8 mouse cellular contexts compared by ENCODE assay signal in the genomic region with DNA sequence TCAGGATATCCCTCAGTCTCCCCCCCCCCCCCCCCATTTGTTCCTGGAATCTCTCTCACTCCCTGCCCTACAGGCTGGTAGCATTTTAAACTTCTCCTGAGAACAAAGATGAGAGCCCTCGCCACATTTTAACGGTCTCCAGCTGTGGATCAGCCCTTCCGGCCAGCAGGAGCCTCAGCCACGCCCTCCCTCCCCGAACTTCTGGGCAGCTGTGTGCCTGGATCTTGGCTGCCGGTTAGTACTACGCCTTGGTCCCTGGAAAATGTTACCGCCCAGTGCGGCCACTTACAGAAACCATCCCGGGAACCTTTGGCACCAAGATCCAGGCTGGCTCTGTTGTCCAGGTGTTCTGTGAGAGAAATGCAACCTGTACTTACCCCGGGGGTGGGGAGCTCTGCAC. TPM values are rescaled to one million over a fixed set of nuclear protein-coding genes. Genes with fewer than 3 reads are reported as not detected.
DNase-seq lines count a peak whose midpoint lies in the region; ATAC-seq and TF ChIP-seq lines count a peak whose summit lies in the region.

No protein-coding gene starts in this region.

- TF ChIP-seq CTCF in lung, embryonic 14.5 days (IDR thresholded peaks at IDR 0.05; ENCODE audit: low read depth), result no peak

- 0 out of 2 replicates have a peak, but pooled peaks have one; percentile 42 for ATAC-seq in midbrain, embryonic 11.5 days (ENCODE audit: low FRiP score)
- ATAC-seq in midbrain, embryonic 13.5 days, result no peak
- no peak for ATAC-seq in hindbrain, embryonic 15.5 days (ENCODE audit: low FRiP score, low read depth)
- ATAC-seq in lung, embryonic 14.5 days (ENCODE audit: insufficient read depth), result peak; percentile 93

- H3K27ac ChIP-seq in midbrain, embryonic 11.5 days (ENCODE audit: low read depth, low read length), result no peak overlapping the region
- no peak overlapping the region for H3K27ac ChIP-seq in midbrain, embryonic 13.5 days
- H3K27ac ChIP-seq in hindbrain, embryonic 15.5 days (replicated peaks), result no peak overlapping the region
- no peak overlapping the region for H3K27ac ChIP-seq in lung, embryonic 14.5 days (ENCODE audit: low read depth)

- peak overlapping the region; percentile 33 for H3K4me2 ChIP-seq in midbrain, embryonic 11.5 days
- H3K4me2 ChIP-seq in midbrain, embryonic 13.5 days (replicated peaks), result no peak overlapping the region; the same call in 1 of the 2 replicates
- peak overlapping the region; percentile 27; the same call in 1 of the 2 replicates for H3K4me2 ChIP-seq in hindbrain, embryonic 15.5 days
- H3K4me2 ChIP-seq in lung, embryonic 14.5 days, result peak overlapping the region; percentile 58

- WGBS in midbrain, embryonic 11.5 days, result 2% methylated on average over 11 of the region's 11 CpGs
- WGBS in midbrain, embryonic 13.5 days, result 4% methylated on average over 11 of the region's 11 CpGs
- WGBS in hindbrain, embryonic 15.5 days, result 5% methylated on average over 11 of the region's 11 CpGs
- under 1% methylated on average over 11 of the region's 11 CpGs for WGBS in lung, embryonic 14.5 days

- H3K9me3 ChIP-seq in midbrain, embryonic 11.5 days (ENCODE audit: control insufficient read depth, low read length), result no peaks in the 10 kb centered on the region
- H3K9me3 ChIP-seq in midbrain, embryonic 13.5 days, result no peaks in the 10 kb centered on the region
- no peaks in the 10 kb centered on the region for H3K9me3 ChIP-seq in hindbrain, embryonic 15.5 days
- H3K9me3 ChIP-seq in lung, embryonic 14.5 days (ENCODE audit: low read depth, low read length), result no peaks in the 10 kb centered on the region

- no peaks in the 10 kb centered on the region for H3K36me3 ChIP-seq in midbrain, embryonic 11.5 days (ENCODE audit: control insufficient read depth, insufficient read depth, low read length)
- no peaks in the 10 kb centered on the region for H3K36me3 ChIP-seq in midbrain, embryonic 13.5 days
- H3K36me3 ChIP-seq in hindbrain, embryonic 15.5 days, result no peaks in the 10 kb centered on the region
- no peaks in the 10 kb centered on the region for H3K36me3 ChIP-seq in lung, embryonic 14.5 days (ENCODE audit: insufficient read depth)

- H3K4me3 ChIP-seq in midbrain, embryonic 11.5 days (ENCODE audit: low read depth, low read length), result no peak overlapping the region
- H3K4me3 ChIP-seq in midbrain, embryonic 13.5 days (replicated peaks), result no peak overlapping the region
- no peak overlapping the region for H3K4me3 ChIP-seq in hindbrain, embryonic 15.5 days
- H3K4me3 ChIP-seq in lung, embryonic 14.5 days (ENCODE audit: low read depth, low read length), result peak overlapping the region; percentile 14; the same call in 1 of the 2 replicates

- DNase-seq in midbrain, embryonic 11.5 days (ENCODE audit: low spot score, missing footprints), result peak; percentile 88
- peak; percentile 77 for DNase-seq in gastrocnemius, postnatal 14 days
- DNase-seq in lung, embryonic 14.5 days, result peak; percentile 88
- peak; percentile 66 for DNase-seq in testis, postnatal 10 days (ENCODE audit: low spot score)
- DNase-seq in layer of hippocampus, postnatal 10 days (ENCODE audit: low spot score in 2 of 2), result no peak
- no peak for DNase-seq in Muller cell, postnatal 12 days (ENCODE audit: inconsistent ontology term)

- intact Hi-C loops in gastrocnemius, postnatal 14 days (cut with DNase I; ENCODE audit: low total_unique reads), result no loop called here

- no peak overlapping the region; the same call in 1 of the 2 replicates for H3K9ac ChIP-seq in midbrain, embryonic 11.5 days (ENCODE audit: low read length)
- H3K9ac ChIP-seq in midbrain, embryonic 13.5 days (replicated peaks), result no peak overlapping the region
- H3K9ac ChIP-seq in hindbrain, embryonic 15.5 days, result no peak overlapping the region
- H3K9ac ChIP-seq in lung, embryonic 14.5 days, result no peak overlapping the region

- H3K27me3 ChIP-seq in midbrain, embryonic 11.5 days (ENCODE audit: control insufficient read depth, insufficient read depth, low read length), result no peaks in the 10 kb centered on the region
- 0 out of 2 replicates have a peak, but pooled peaks cover 3% of the 10 kb centered on the region for H3K27me3 ChIP-seq in midbrain, embryonic 13.5 days
- no peaks in the 10 kb centered on the region for H3K27me3 ChIP-seq in hindbrain, embryonic 15.5 days
- H3K27me3 ChIP-seq in lung, embryonic 14.5 days (ENCODE audit: insufficient read depth, low read length), result no peaks in the 10 kb centered on the region

- H3K4me1 ChIP-seq in midbrain, embryonic 11.5 days (ENCODE audit: control insufficient read depth, insufficient read depth, low read length), result peaks cover 4% of the 10 kb centered on the region
- no peaks in the 10 kb centered on the region; the same call in 1 of the 2 replicates for H3K4me1 ChIP-seq in midbrain, embryonic 13.5 days (replicated peaks)
- no peaks in the 10 kb centered on the region for H3K4me1 ChIP-seq in hindbrain, embryonic 15.5 days (replicated peaks)
- no peaks in the 10 kb centered on the region for H3K4me1 ChIP-seq in lung, embryonic 14.5 days (ENCODE audit: insufficient read depth)

RNA-seq across cellular contexts. Expression of a gene that starts 20.4 kb away (rescaled TPM):
- 2.3 and 2.6 TPM in 2 replicates for polyA plus RNA-seq in midbrain, embryonic 11.5 days (2014; fragmentation: Nextera tagmentation; extraction: Ambion mirVana)
- polyA plus RNA-seq in midbrain, embryonic 13.5 days (2015; fragmentation: Nextera tagmentation; extraction: Ambion mirVana), result 2.3 TPM in 2 replicates
- total RNA-seq in gastrocnemius, postnatal 14 days (2021), result 10 to 100 TPM; 31.6 to 39.6 TPM
- 2.4 and 2.7 TPM in 2 replicates for polyA plus RNA-seq in hindbrain, embryonic 15.5 days (2015; fragmentation: Nextera tagmentation; extraction: Ambion mirVana)
- polyA plus RNA-seq in lung, embryonic 14.5 days (2014; fragmentation: Nextera tagmentation; extraction: Ambion mirVana), result 7.5 and 7.9 TPM in 2 replicates
- 10 to 100 TPM; 30.4 to 30.8 TPM for total RNA-seq in layer of hippocampus, postnatal 10 days (2021)

Comparison
In these comparisons a context has a peak if more than half of its experiments do, and no peak if none do; other contexts are left out.
1. ATAC-seq: peak in midbrain, embryonic 11.5 days (single experiment) and lung, embryonic 14.5 days (single experiment); none in midbrain, embryonic 13.5 days (single experiment) and hindbrain, embryonic 15.5 days (single experiment).
2. DNase-seq: peak in midbrain, embryonic 11.5 days (single experiment), gastrocnemius, postnatal 14 days (single experiment), lung, embryonic 14.5 days (single experiment) and testis, postnatal 10 days (single experiment); none in layer of hippocampus, postnatal 10 days (0 of 2) and Muller cell, postnatal 12 days (single experiment).